Mouse (Mus musculus) stomach, embryonic 14.5 days (tissue): Measurements from ENCODE around the gene Blzf1. TPM values are rescaled to one million over a fixed set of nuclear protein-coding genes. Genes with fewer than 3 reads are reported as not detected.

Experiments
- ATAC-seq: fragments of 200-750 bp; cut with Nextera tagmentation; 2 replicates; pipeline ENCODE4 v1.8.0; 2017; ENCODE audit warnings: low read depth, moderate TSS enrichment; ENCODE audit not compliant: insufficient number of reproducible peaks, insufficient read depth, low FRiP score
- H3K27ac ChIP-seq: fragments of 300-500 bp; sonication (generic); 2 replicates; pipeline ENCODE4 v1.5.1; 2014; ENCODE audit warnings: mild to moderate bottlenecking, low read length, moderate library complexity, mixed read lengths
- H3K27me3 ChIP-seq: fragments of 300-500 bp; sonication (generic); 2 replicates; pipeline ENCODE4 v1.6.1; 2014; ENCODE audit warnings: low read length, control low read depth, mixed read lengths; ENCODE audit not compliant: control insufficient read depth, insufficient read depth
- H3K36me3 ChIP-seq: fragments of 300-500 bp; sonication (generic); 2 replicates; pipeline ENCODE4 v1.6.1; 2014; ENCODE audit warnings: mild to moderate bottlenecking, control low read depth, low read length, moderate library complexity, mixed read lengths; ENCODE audit not compliant: control insufficient read depth, insufficient read depth
- H3K4me1 ChIP-seq: fragments of 300-500 bp; sonication (generic); 2 replicates; pipeline ENCODE4 v1.6.1; 2014; ENCODE audit warnings: low read length, control low read depth, mixed read lengths; ENCODE audit not compliant: control insufficient read depth, insufficient read depth
- H3K4me2 ChIP-seq: fragments of 300-500 bp; sonication (generic); replicated peaks from 2 replicates; pipeline ENCODE4 v1.6.1; 2014; ENCODE audit warnings: low read depth, low read length, control low read depth
- H3K4me3 ChIP-seq: fragments of 300-500 bp; sonication (generic); 2 replicates; pipeline ENCODE4 v1.5.1; 2014; ENCODE audit warnings: low read depth, low read length, control low read depth
- H3K9ac ChIP-seq: fragments of 300-500 bp; sonication (generic); replicated peaks from 2 replicates; pipeline ENCODE4 v1.6.1; 2014; ENCODE audit warnings: low read depth, mild to moderate bottlenecking, control low read depth, low read length, moderate library complexity, mixed read lengths
- H3K9me3 ChIP-seq: fragments of 300-500 bp; sonication (generic); 2 replicates; pipeline ENCODE4 v1.6.1; 2016; ENCODE audit warnings: low read depth, low read length, control low read depth; ENCODE audit not compliant: control insufficient read depth
- WGBS: fragments of 180-500 bp; shearing (Covaris S2); extraction: QIAGEN DNeasy Blood & Tissue Kit; methylation state at CpG from one replicate; pipeline ENCODE4 v1.1.7; 2014; 5-methylcytosine and 5-hydroxymethylcytosine counted together
- polyA plus RNA-seq: library from polyadenylated mRNA; unstranded; fragments of >200 nt; fragmentation: Nextera tagmentation; extraction: Ambion mirVana; gene quantifications from 2 replicates; pipeline ENCODE4 v1.2.1, GENCODE M21; 2014

The Blzf1 gene
- polyA plus RNA-seq, 1 experiment from 2014 or later: 25.6 TPM

GRCm38 (mm10) chr1:164324878-164325277, 17.6 kb upstream of the Blzf1 start:
- Histone ChIP-seq H3K4me1 (peaks cover 17% of the 10 kb centered on the region), H3K36me3 (no peaks in the 10 kb centered on the region; the same call in 1 of the 2 replicates), H3K9ac (no peak overlapping the region), H3K4me3 (no peak overlapping the region), H3K27me3 (no peaks in the 10 kb centered on the region), H3K27ac (no peak overlapping the region), H3K9me3 (no peaks in the 10 kb centered on the region), H3K4me2 (no peak overlapping the region)
- WGBS: 71% methylated on average over 2 of the region's 2 CpGs
- no peak for ATAC-seq

GRCm38 (mm10) chr1:164324221-164324620, 16.9 kb upstream of the Blzf1 start:
- 77% methylated on average over 4 of the region's 4 CpGs for WGBS
- ATAC-seq: no peak
- Histone ChIP-seq H3K27me3 (no peaks in the 10 kb centered on the region), H3K36me3 (no peaks in the 10 kb centered on the region), H3K4me2 (no peak overlapping the region), H3K9ac (no peak overlapping the region), H3K27ac (no peak overlapping the region), H3K9me3 (no peaks in the 10 kb centered on the region), H3K4me3 (no peak overlapping the region), H3K4me1 (peaks cover 21% of the 10 kb centered on the region)

GRCm38 (mm10) chr1:164322987-164323650, 15.8 kb upstream of the Blzf1 start:
- Histone ChIP-seq H3K27me3 (no peaks in the 10 kb centered on the region), H3K4me2 (no peak overlapping the region), H3K9ac (no peak overlapping the region), H3K36me3 (no peaks in the 10 kb centered on the region), H3K4me1 (peaks cover 21% of the 10 kb centered on the region), H3K4me3 (no peak overlapping the region), H3K27ac (no peak overlapping the region), H3K9me3 (no peaks in the 10 kb centered on the region)
- 57% methylated on average over 8 of the region's 8 CpGs for WGBS
- no peak for ATAC-seq

GRCm38 (mm10) chr1:164321408-164321807, 14.1 kb upstream of the Blzf1 start:
- Histone ChIP-seq H3K4me1 (0 out of 2 replicates have a peak, but pooled peaks cover 8% of the 10 kb centered on the region), H3K9ac (no peak overlapping the region), H3K4me3 (no peak overlapping the region), H3K27me3 (no peaks in the 10 kb centered on the region), H3K9me3 (no peaks in the 10 kb centered on the region), H3K36me3 (no peaks in the 10 kb centered on the region), H3K27ac (no peak overlapping the region), H3K4me2 (no peak overlapping the region)
- ATAC-seq: no peak
- WGBS: 78% methylated on average over 10 of the region's 10 CpGs

DNA sequence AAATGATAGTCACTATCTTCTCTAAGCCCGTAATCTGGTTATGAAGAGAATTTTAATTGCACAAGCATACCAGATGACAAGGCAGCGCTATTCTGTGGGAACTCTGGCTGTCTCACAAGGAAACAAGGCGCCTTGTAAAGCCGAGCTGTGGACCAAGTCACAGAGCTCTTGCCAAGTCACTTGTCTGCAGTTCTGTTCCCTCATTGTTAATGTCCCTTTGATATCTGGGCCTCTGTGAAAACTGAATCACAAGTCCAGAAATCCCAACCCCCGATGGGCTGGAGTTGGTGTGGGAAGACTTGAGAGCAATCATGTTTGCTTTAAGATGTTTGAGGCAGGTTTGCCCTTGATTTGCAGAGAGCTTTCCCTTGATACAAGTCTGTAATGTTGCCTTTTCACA, 13.4 kb upstream of the Blzf1 start:
- no peak for ATAC-seq
- 80% methylated on average over 5 of the region's 5 CpGs for WGBS
- Histone ChIP-seq H3K9me3 (no peaks in the 10 kb centered on the region), H3K27me3 (no peaks in the 10 kb centered on the region), H3K4me1 (0 out of 2 replicates have a peak, but pooled peaks cover 8% of the 10 kb centered on the region), H3K4me3 (no peak overlapping the region), H3K9ac (no peak overlapping the region), H3K27ac (no peak overlapping the region), H3K4me2 (no peak overlapping the region), H3K36me3 (no peaks in the 10 kb centered on the region)

- Histone ChIP-seq H3K36me3 (no peaks in the 10 kb centered on the region), H3K27me3 (no peaks in the 10 kb centered on the region), H3K4me2 (no peak overlapping the region), H3K4me3 (no peak overlapping the region), H3K9me3 (no peaks in the 10 kb centered on the region), H3K27ac (no peak overlapping the region; the same call in 1 of the 2 replicates), H3K9ac (no peak overlapping the region), H3K4me1 (0 out of 2 replicates have a peak, but pooled peaks cover 8% of the 10 kb centered on the region)
- 48% methylated on average over 14 of the region's 14 CpGs for WGBS
- no peak for ATAC-seq
Measured at GRCm38 (mm10) chr1:164319542-164320140, 12.4 kb upstream of the Blzf1 start.

GRCm38 (mm10) chr1:164318474-164318873, 11.2 kb upstream of the Blzf1 start:
- Histone ChIP-seq H3K4me3 (no peak overlapping the region), H3K4me2 (no peak overlapping the region), H3K36me3 (peaks cover 3% of the 10 kb centered on the region; the same call in 1 of the 2 replicates), H3K9ac (no peak overlapping the region), H3K4me1 (0 out of 2 replicates have a peak, but pooled peaks cover 8% of the 10 kb centered on the region), H3K27me3 (no peaks in the 10 kb centered on the region), H3K9me3 (no peaks in the 10 kb centered on the region), H3K27ac (no peak overlapping the region)
- WGBS: 95% methylated on average over 5 of the region's 5 CpGs
- no peak for ATAC-seq

DNA sequence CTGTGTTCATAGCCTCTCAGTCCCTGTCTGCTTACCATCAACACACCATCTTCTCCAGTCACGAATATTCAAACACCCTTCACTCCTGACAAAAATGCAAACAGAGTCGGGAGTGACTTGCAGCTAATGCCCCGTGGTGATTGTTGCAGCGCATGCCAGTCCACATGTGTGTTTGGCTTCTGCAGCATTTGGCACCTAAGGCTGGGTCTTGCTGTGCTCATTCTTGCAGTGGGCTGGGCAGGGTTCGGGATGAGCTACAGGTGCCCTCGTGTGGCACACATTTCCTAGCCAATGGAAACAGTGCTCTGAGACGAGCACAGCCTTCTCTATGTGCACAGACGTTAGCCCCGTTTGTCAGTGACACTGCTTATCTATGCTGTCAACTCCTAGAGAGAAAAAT, 10.0 kb upstream of the Blzf1 start:
- Histone ChIP-seq H3K4me3 (no peak overlapping the region), H3K9ac (no peak overlapping the region), H3K27me3 (no peaks in the 10 kb centered on the region), H3K4me2 (no peak overlapping the region), H3K4me1 (0 out of 2 replicates have a peak, but pooled peaks cover 8% of the 10 kb centered on the region), H3K9me3 (no peaks in the 10 kb centered on the region), H3K27ac (no peak overlapping the region), H3K36me3 (peaks cover 3% of the 10 kb centered on the region; the same call in 1 of the 2 replicates)
- 58% methylated on average over 9 of the region's 9 CpGs for WGBS
- ATAC-seq: no peak
